Mouse (Mus musculus) hindbrain, embryonic 11.5 days (tissue): ENCODE results near the gene Ptges2. TPM values are rescaled to one million over a fixed set of nuclear protein-coding genes. Genes with fewer than 3 reads are reported as not detected.

Source experiments
- polyA plus RNA-seq: library from polyadenylated mRNA; unstranded; fragments of >200 nt; fragmentation: Nextera tagmentation; extraction: Ambion mirVana; gene quantifications from 2 replicates; pipeline ENCODE4 v1.2.1, GENCODE M21; 2014

Gene Ptges2
- polyA plus RNA-seq, 1 experiment from 2014 or later, result 30.8 TPM

Other genes with a start within 250 kb of the Ptges2 start
- gene Prrc2b, start 244.8 kb upstream of the Ptges2 start, polyA plus RNA-seq, result 57.6 and 69.0 TPM in 2 replicates
- gene Pomt1, start 159.3 kb upstream of the Ptges2 start, polyA plus RNA-seq, result 23.8 and 26.8 TPM in 2 replicates
- 56.0 and 64.1 TPM in 2 replicates for gene Uck1, start 135.7 kb upstream of the Ptges2 start, polyA plus RNA-seq
- 14.6 and 17.7 TPM in 2 replicates for gene Golga2, start 108.5 kb upstream of the Ptges2 start, polyA plus RNA-seq
- 185 and 378 TPM in 2 replicates for gene Swi5, start 107.8 kb upstream of the Ptges2 start, polyA plus RNA-seq
- gene Ciz1, start 43.6 kb upstream of the Ptges2 start, polyA plus RNA-seq, result 42.4 and 49.0 TPM in 2 replicates
- 17.4 and 22.6 TPM in 2 replicates for gene Dnm1, start 42.6 kb upstream of the Ptges2 start, polyA plus RNA-seq
- 62.1 and 62.7 TPM in 2 replicates for gene 1110008P14Rik, start 14.0 kb upstream of the Ptges2 start, polyA plus RNA-seq
- gene Lcn2, start 7.6 kb upstream of the Ptges2 start, polyA plus RNA-seq, result 0.19 TPM in 1 of 2 replicates, not detected in the other
- 5.2 and 6.0 TPM in 2 replicates for gene Naif1, start 54.6 kb downstream of the Ptges2 start, polyA plus RNA-seq
- gene Slc25a25, start 55.5 kb downstream of the Ptges2 start, polyA plus RNA-seq, result 19.5 and 28.4 TPM in 2 replicates
- 9.0 and 9.2 TPM in 2 replicates for gene Fam102a, start 139.4 kb downstream of the Ptges2 start, polyA plus RNA-seq
- 115 and 125 TPM in 2 replicates for gene Dpm2, start 175.0 kb downstream of the Ptges2 start, polyA plus RNA-seq
- 2.1 and 2.6 TPM in 2 replicates for gene Pip5kl1, start 178.9 kb downstream of the Ptges2 start, polyA plus RNA-seq
- 0.37 and 0.42 TPM in 2 replicates for gene 9430097D07Rik, start 179.8 kb downstream of the Ptges2 start, polyA plus RNA-seq
- gene St6galnac4, start 191.2 kb downstream of the Ptges2 start, polyA plus RNA-seq, result 12.9 and 13.4 TPM in 2 replicates
- gene St6galnac6, start 203.8 kb downstream of the Ptges2 start, polyA plus RNA-seq, result 3.2 and 5.0 TPM in 2 replicates
- 23.4 and 23.9 TPM in 2 replicates for gene Ak1, start 225.9 kb downstream of the Ptges2 start, polyA plus RNA-seq